Mouse (Mus musculus) central nervous system, embryonic 11.5 days (tissue): ENCODE results near the gene Svep1. TPM values are rescaled to one million over a fixed set of nuclear protein-coding genes. Genes with fewer than 3 reads are reported as not detected.

Experiments used
- polyA plus RNA-seq: library from polyadenylated mRNA; depleted of rRNA; stranded (reverse); fragments of >200 nt; gene quantifications from 2 replicates; pipeline ENCODE4 v1.2.3, GENCODE M21; 2012; rRNA removed

Svep1 gene
- polyA plus RNA-seq: 2.7 and 4.1 TPM in 2 replicates

GRCm38 (mm10) chr4:58206115-58206945, at the start of gene Svep1:
Gene Svep1, minus strand, starts transcription at chr4:58206859.

GRCm38 (mm10) chr4:58009024-58009423, 197.6 kb downstream of the Svep1 start, which contains the start of gene Txndc8:
Gene Txndc8, minus strand, starts transcription at chr4:58009124.

Other genes starting within 250 kb of the Svep1 start
- not detected in 2 replicates for gene Txndc8, start 197.7 kb downstream of the Svep1 start, polyA plus RNA-seq
- 0.02 and 0.93 TPM in 2 replicates for gene Musk, start 79.1 kb upstream of the Svep1 start, polyA plus RNA-seq